Mouse (Mus musculus) C2C12 (cell line): Measurements from ENCODE around the gene D630003M21Rik. TPM values are rescaled to one million over a fixed set of nuclear protein-coding genes. Genes with fewer than 3 reads are reported as not detected.
A peak's percentile ranks its signal among the peaks of the same experiment; 100 is the strongest.

Experiments used
- H3K27me3 ChIP-seq: one replicate; pipeline ENCODE4 v1.6.1; 2011; ENCODE audit not compliant: control insufficient read depth, insufficient read depth, insufficient read length
- H3K36me3 ChIP-seq: one replicate; pipeline ENCODE4 v1.6.1; 2011; ENCODE audit not compliant: control insufficient read depth, insufficient read depth
- H3K4me3 ChIP-seq: one replicate; pipeline ENCODE4 v1.5.1; 2011; ENCODE audit warnings: mild to moderate bottlenecking, control low read depth; ENCODE audit not compliant: poor library complexity, insufficient read depth, severe bottlenecking
- H3K79me2 ChIP-seq: one replicate; pipeline ENCODE4 v1.6.1; 2011; ENCODE audit not compliant: control insufficient read depth, insufficient read depth
- H3K79me3 ChIP-seq: one replicate; pipeline ENCODE4 v1.6.1; 2011; ENCODE audit warnings: low read depth, control low read depth
- H3ac ChIP-seq: one replicate; pipeline ENCODE3; 2011; ENCODE audit warnings: low read depth; ENCODE audit not compliant: control insufficient read depth, insufficient read length
- CEBPB ChIP-seq: IDR thresholded peaks from one replicate; pipeline ENCODE4 v1.6.1; 2011; ENCODE audit warnings: low read depth, mild to moderate bottlenecking, control low read depth, moderate library complexity
- CTCF ChIP-seq: IDR thresholded peaks from one replicate; pipeline ENCODE4 v1.5.1; 2011; ENCODE audit not compliant: control insufficient read depth, insufficient read depth, insufficient read length
- FOSL1 ChIP-seq: IDR thresholded peaks from one replicate; pipeline ENCODE4 v1.8.0; 2011; ENCODE audit warnings: mild to moderate bottlenecking, low read length; ENCODE audit not compliant: poor library complexity, insufficient read depth, severe bottlenecking
- MAX ChIP-seq: IDR thresholded peaks from one replicate; pipeline ENCODE4 v1.6.1; 2011; ENCODE audit warnings: mild to moderate bottlenecking, control low read depth
- MYOD1 ChIP-seq: IDR thresholded peaks from one replicate; pipeline ENCODE4 v1.6.1; 2011; ENCODE audit warnings: low read depth; ENCODE audit not compliant: control insufficient read depth, insufficient read length
- MYOG ChIP-seq: IDR thresholded peaks from one replicate; pipeline ENCODE4 v1.6.1; 2011; ENCODE audit not compliant: control insufficient read depth, insufficient read length; ENCODE audit errors: extremely low read depth
- USF1 ChIP-seq: IDR thresholded peaks from one replicate; pipeline ENCODE4 v1.6.1; 2011; ENCODE audit warnings: low read depth, mild to moderate bottlenecking, control low read depth, moderate library complexity
- polyA plus RNA-seq: library from polyadenylated mRNA; unstranded; fragments of >200 nt; fragmentation: generic; extraction: Trizol; gene quantifications from one replicate; pipeline ENCODE4 v1.2.1, GENCODE M21; 2012; ENCODE audit warnings: missing spikeins

D630003M21Rik gene
- polyA plus RNA-seq, 1 experiment = 0.01 TPM

GRCm38 (mm10) chr2:158174438-158174837 lies 54.6 kb downstream of the D630003M21Rik start:
- Histone ChIP-seq H3K79me3 (no peaks in the 10 kb centered on the region), H3K27me3 (no peaks in the 10 kb centered on the region), H3ac (no peak overlapping the region), H3K79me2 (no peaks in the 10 kb centered on the region), H3K36me3 (no peaks in the 10 kb centered on the region), H3K4me3 (no peak overlapping the region)
- no peak for TF ChIP-seq FOSL1
- TF ChIP-seq MYOG = no peak
- TF ChIP-seq MYOD1 = no peak
- TF ChIP-seq CEBPB = no peak
- no peak for TF ChIP-seq MAX
- TF ChIP-seq CTCF = no peak
- no peak for TF ChIP-seq USF1

GRCm38 (mm10) chr2:158170394-158170793 lies 58.6 kb downstream of the D630003M21Rik start:
- Histone ChIP-seq H3K27me3 (no peaks in the 10 kb centered on the region), H3K36me3 (no peaks in the 10 kb centered on the region)

DNA sequence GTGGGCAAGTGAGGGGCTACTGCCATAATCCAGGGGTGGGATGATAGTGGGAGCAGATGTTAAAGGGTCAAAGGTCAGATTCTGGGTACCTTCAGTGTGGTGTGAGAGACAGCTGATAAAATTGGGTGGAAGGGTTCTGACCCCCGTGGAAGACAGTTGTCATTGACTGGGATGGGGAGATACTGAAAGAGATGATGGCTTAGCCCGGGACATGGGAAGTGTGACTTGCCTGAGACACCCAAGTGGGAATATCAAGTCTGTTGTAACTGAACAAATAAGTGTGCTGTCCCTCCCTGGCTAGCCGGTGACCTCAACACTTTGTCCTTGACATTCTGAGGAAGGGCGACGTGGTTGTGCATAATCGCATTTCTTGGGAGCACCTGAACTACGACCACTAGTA lies 59.3 kb downstream of the D630003M21Rik start:
- H3K4me3 ChIP-seq = no peak overlapping the region
- no peaks in the 10 kb centered on the region for H3K79me2 ChIP-seq
- H3K27me3 ChIP-seq = no peaks in the 10 kb centered on the region
- no peaks in the 10 kb centered on the region for H3K79me3 ChIP-seq
- H3K36me3 ChIP-seq = no peaks in the 10 kb centered on the region
- TF ChIP-seq MYOG (no peak), FOSL1 (no peak), MAX (no peak), USF1 (no peak), CEBPB (no peak), MYOD1 (no peak), CTCF (no peak)
- no peak overlapping the region for H3ac ChIP-seq

More at GRCm38 (mm10) chr2:158170394-158170793, 58.6 kb downstream of the D630003M21Rik start:
- TF ChIP-seq CEBPB (no peak), FOSL1 (no peak), CTCF (no peak), USF1 (no peak), MAX (no peak), MYOG (no peak), MYOD1 (no peak)
- H3K4me3 ChIP-seq = no peak overlapping the region
- no peaks in the 10 kb centered on the region for H3K79me3 ChIP-seq
- no peaks in the 10 kb centered on the region for H3K79me2 ChIP-seq
- no peak overlapping the region for H3ac ChIP-seq

DNA sequence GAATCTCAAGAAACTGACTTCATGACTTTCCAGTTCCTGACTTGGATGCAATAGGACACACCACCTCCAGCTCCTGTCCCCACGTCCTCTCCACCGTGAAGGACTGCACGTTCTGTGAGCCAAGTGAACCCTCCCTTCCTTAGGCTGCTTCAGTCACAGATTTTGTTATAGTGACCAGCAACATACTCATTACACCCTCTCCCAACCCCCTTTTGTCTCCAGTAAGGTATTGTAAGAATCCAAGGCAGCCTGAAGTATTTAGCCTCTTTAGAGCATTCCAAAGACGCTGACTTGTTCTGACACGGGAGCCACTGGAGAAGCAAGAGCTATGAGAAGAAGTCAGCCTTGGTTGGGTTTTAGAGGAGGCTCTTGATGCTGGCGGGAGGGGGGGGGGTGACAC lies 59.7 kb downstream of the D630003M21Rik start:
- Histone ChIP-seq H3K79me2 (no peaks in the 10 kb centered on the region), H3K36me3 (no peaks in the 10 kb centered on the region), H3K79me3 (no peaks in the 10 kb centered on the region), H3K4me3 (no peak overlapping the region), H3ac (no peak overlapping the region), H3K27me3 (no peaks in the 10 kb centered on the region)
- TF ChIP-seq CEBPB (no peak), USF1 (no peak), MYOD1 (no peak), MYOG (no peak), CTCF (no peak), FOSL1 (no peak)

GRCm38 (mm10) chr2:158168741-158169211 lies 60.2 kb downstream of the D630003M21Rik start:
- Histone ChIP-seq H3K36me3 (no peaks in the 10 kb centered on the region), H3K79me3 (no peaks in the 10 kb centered on the region), H3ac (no peak overlapping the region), H3K79me2 (no peaks in the 10 kb centered on the region), H3K27me3 (no peaks in the 10 kb centered on the region), H3K4me3 (no peak overlapping the region)
- TF ChIP-seq MYOD1 = no peak
- no peak for TF ChIP-seq CEBPB
- TF ChIP-seq MAX = no peak
- no peak for TF ChIP-seq FOSL1
- TF ChIP-seq MYOG = no peak
- no peak for TF ChIP-seq CTCF
- TF ChIP-seq USF1 = no peak

GRCm38 (mm10) chr2:158167496-158168205 lies 61.4 kb downstream of the D630003M21Rik start:
- Histone ChIP-seq H3K4me3 (no peak overlapping the region), H3ac (no peak overlapping the region), H3K79me3 (no peaks in the 10 kb centered on the region), H3K79me2 (no peaks in the 10 kb centered on the region), H3K27me3 (no peaks in the 10 kb centered on the region), H3K36me3 (no peaks in the 10 kb centered on the region)
- TF ChIP-seq CEBPB (no peak), USF1 (peak; percentile 91), MYOD1 (no peak), MYOG (no peak), MAX (no peak), FOSL1 (peak; percentile 78), CTCF (no peak)
